Mouse (Mus musculus): Measurements from ENCODE around the gene Olfr1404. TPM values are rescaled to one million over a fixed set of nuclear protein-coding genes. Genes with fewer than 3 reads are reported as not detected.
"Not testable (repeated sequence)": the region's sequence is repeated elsewhere in the genome, so short reads cannot be mapped to it uniquely, and the experiment has no call there.

Gene Olfr1404
- not detected in 2 replicates for polyA plus RNA-seq (2012; ENCODE audit: insufficient read depth, insufficient read length, missing spikeins)

DNA sequence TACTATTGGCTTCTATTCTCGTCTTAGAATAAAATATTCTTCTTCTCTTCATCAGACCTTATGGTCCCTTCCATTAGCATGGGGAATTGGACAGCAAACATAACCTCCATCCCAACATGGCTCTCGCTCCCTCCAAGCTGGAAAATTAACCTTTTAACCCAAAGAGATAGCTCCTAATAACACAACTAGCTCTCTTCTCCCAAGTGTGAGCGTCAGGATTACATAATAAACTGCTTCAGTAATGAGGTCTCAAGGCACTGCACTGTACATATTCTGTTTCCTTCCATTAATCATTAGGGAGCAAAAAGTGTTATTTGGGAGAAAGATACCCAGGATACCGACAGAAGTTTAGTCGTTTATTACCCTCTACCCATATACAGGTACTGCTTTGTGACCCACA, at the start of gene Olfr1404:
TSS of gene Olfr1404 (plus strand) at position 301 of the 400 bp plus-strand sequence.
- H3K4me1 ChIP-seq (ENCODE audit: control insufficient read depth, insufficient read depth, low read length) = no peaks in the 10 kb centered on the region
- H3K4me3 ChIP-seq (ENCODE audit: insufficient read depth, low read length) = no peak within 1 kb of the TSS
- H3K27ac ChIP-seq (ENCODE audit: insufficient read depth, low read depth, low read length) = no peak within 1 kb of the TSS
- no peak for TF ChIP-seq POLR2A (IDR thresholded peaks at IDR 0.05; ENCODE audit: borderline replicate concordance, low read depth, low read length)
- TF ChIP-seq CTCF (IDR thresholded peaks at IDR 0.05; ENCODE audit: low read depth, low read length) = no peak

DNA sequence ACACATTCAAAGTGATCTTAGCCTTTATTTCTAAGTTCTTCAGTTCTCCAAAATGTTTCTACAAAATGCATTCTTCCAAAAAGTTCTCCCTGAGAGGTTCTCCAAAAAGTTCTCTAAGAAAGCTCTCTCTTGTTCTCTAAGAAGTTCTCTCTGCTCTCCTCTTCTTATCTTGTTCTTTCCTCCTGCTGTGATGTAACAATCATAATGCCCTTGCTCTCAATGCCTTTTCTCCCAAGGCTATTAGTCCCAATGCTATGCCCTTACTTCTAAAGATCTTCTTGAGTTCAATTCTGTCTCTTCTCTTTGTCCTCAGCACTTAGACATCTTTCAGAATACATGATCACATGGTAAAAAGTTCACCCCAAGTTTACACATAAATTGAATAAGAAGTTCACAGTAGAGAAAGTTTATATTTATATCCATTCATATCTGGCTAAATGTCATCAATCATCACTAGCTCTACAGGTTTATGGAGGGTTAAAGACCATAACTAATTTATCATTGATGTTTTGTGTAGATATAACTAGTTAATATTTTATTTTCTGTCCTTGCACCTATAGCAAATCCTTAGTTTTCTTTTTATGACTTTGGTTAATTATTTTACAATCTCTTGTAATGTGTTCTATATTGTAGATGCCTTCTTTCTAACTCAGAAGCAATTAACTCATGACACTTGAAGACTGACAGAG, 37.9 kb upstream of the Olfr1404 start:
- no peaks in the 10 kb centered on the region for H3K4me1 ChIP-seq (ENCODE audit: control insufficient read depth, insufficient read depth, low read length)
- H3K27ac ChIP-seq (ENCODE audit: insufficient read depth, low read depth, low read length) = no peak overlapping the region
- TF ChIP-seq POLR2A (IDR thresholded peaks at IDR 0.05; ENCODE audit: borderline replicate concordance, low read depth, low read length) = no peak
- no peak for TF ChIP-seq CTCF (IDR thresholded peaks at IDR 0.05; ENCODE audit: low read depth, low read length)
- no peak overlapping the region for H3K4me3 ChIP-seq (ENCODE audit: insufficient read depth, low read length)

DNA sequence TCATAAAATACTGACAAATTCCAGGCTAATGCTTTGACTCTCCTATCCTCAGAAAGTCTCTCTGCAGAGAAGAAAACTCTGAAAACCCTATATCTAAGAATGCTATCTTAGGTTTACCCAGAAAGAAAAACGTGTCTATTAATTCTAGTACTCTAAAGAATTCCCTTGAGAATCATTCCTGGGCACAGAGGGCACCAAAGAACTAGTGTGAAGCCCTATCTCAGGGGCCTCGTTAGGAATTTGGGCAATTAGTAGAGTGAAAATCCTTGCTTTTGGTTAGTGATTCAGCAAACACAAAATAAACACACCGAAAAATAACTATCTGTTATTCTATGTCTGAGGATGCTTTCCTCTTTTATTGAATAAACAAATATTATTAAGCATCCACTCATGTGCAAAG, 21.7 kb upstream of the Olfr1404 start, which contains the start of gene Olfr1406:
TSS of gene Olfr1406 (minus strand) at position 101 of the 400 bp plus-strand sequence.
- TF ChIP-seq POLR2A (IDR thresholded peaks at IDR 0.05; ENCODE audit: borderline replicate concordance, low read depth, low read length) (no peak), CTCF (IDR thresholded peaks at IDR 0.05; ENCODE audit: low read depth, low read length) (no peak)
- H3K4me1 ChIP-seq (ENCODE audit: control insufficient read depth, insufficient read depth, low read length) = no peaks in the 10 kb centered on the region
- H3K27ac ChIP-seq (ENCODE audit: insufficient read depth, low read depth, low read length) = no peak within 1 kb of the TSS
- H3K4me3 ChIP-seq (ENCODE audit: insufficient read depth, low read length) = no peak within 1 kb of the TSS

DNA sequence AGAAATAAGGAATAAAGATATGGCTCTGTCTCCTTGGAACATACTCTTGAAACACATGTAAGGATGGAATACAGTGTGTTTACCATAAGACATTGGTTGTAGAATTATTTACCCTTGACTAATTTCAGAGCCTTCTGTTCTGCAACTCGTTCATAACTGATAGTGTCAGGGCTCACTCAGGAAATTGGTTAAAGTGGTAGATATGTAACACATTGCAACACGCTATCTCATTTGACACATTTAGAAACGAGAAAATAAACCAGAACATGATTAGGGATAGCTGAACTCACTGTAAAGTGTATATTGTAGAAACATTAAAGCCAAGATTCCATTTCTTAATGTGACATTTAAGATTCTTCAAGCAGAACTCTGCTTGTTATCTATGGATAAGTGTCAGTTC, 20.1 kb upstream of the Olfr1404 start:
- Histone ChIP-seq H3K27ac (ENCODE audit: insufficient read depth, low read depth, low read length) (no peak overlapping the region), H3K4me3 (ENCODE audit: insufficient read depth, low read length) (no peak overlapping the region), H3K4me1 (ENCODE audit: control insufficient read depth, insufficient read depth, low read length) (no peaks in the 10 kb centered on the region)
- no peak for TF ChIP-seq POLR2A (IDR thresholded peaks at IDR 0.05; ENCODE audit: borderline replicate concordance, low read depth, low read length)
- TF ChIP-seq CTCF (IDR thresholded peaks at IDR 0.05; ENCODE audit: low read depth, low read length) = no peak

DNA sequence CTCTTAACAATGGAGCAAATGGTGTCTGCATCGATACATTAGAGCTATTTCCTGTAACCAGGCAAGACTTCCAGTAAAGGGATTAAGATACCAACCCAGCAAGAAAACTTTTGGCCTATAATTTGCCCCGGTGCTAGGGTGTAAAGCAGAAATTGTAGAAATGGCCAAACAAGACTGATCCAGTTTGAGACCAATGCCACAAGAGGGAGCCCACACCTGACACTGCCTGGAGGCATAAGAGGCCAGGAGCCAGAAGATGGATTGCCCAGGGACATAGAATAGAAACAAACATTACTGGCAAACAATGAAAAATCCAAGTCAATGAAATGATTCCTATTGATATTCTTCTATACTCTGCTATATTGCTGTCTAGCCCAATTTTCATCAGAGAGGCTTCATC, 15.8 kb upstream of the Olfr1404 start:
- no peaks in the 10 kb centered on the region for H3K4me1 ChIP-seq (ENCODE audit: control insufficient read depth, insufficient read depth, low read length)
- TF ChIP-seq CTCF (IDR thresholded peaks at IDR 0.05; ENCODE audit: low read depth, low read length) = no peak
- no peak overlapping the region for H3K27ac ChIP-seq (ENCODE audit: insufficient read depth, low read depth, low read length)
- H3K4me3 ChIP-seq (ENCODE audit: insufficient read depth, low read length) = no peak overlapping the region

DNA sequence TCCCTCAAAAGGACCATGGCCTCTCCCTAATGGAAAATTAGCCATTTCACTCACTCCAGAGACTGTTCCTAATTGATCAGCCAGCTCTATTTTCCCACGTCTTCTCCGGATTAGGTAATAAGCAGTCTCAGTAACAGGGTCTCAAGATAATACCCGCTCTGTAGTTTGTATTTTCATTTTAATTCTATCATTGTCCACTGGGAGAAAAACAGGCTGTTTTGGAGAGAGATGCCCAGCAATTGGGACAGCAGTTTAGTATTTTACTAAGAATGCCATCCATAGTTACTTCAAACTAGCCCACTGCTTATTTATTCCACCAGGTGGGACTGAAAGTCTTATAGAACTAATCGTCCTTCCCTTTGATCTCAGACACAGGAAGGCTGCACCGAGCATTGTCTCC, 14.7 kb upstream of the Olfr1404 start, which contains the start of gene Olfr218:
TSS of gene Olfr218 (plus strand) at position 301 of the 400 bp plus-strand sequence.
- Histone ChIP-seq H3K4me1 (ENCODE audit: control insufficient read depth, insufficient read depth, low read length) (no peaks in the 10 kb centered on the region), H3K27ac (ENCODE audit: insufficient read depth, low read depth, low read length) (no peak within 1 kb of the TSS), H3K4me3 (ENCODE audit: insufficient read depth, low read length) (no peak within 1 kb of the TSS)
- TF ChIP-seq CTCF (IDR thresholded peaks at IDR 0.05; ENCODE audit: low read depth, low read length) = no peak
- TF ChIP-seq POLR2A (IDR thresholded peaks at IDR 0.05; ENCODE audit: borderline replicate concordance, low read depth, low read length) = no peak

DNA sequence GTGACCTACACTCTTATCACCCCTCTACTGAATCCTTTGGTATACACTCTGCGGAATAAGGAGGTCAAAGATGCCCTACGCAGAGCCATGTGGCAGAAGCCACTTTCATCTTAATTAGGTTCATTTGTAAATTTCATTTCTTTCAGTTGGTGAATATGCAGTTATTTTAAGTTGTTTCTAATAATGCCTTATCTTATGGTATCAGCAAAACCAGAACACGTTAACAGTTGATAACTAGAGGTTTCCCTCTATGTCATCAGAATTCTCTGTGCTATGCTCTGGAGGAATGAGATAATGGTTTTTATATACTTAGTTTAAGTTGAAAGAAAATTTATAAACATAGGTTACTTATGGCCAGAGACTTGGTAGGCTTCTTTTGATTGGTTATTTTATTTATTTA, 4.3 kb downstream of the Olfr1404 start:
- Histone ChIP-seq H3K4me3 (ENCODE audit: insufficient read depth, low read length) (no peak overlapping the region), H3K27ac (ENCODE audit: insufficient read depth, low read depth, low read length) (no peak overlapping the region), H3K4me1 (ENCODE audit: control insufficient read depth, insufficient read depth, low read length) (no peaks in the 10 kb centered on the region)
- TF ChIP-seq CTCF (IDR thresholded peaks at IDR 0.05; ENCODE audit: low read depth, low read length) = no peak
- TF ChIP-seq POLR2A (IDR thresholded peaks at IDR 0.05; ENCODE audit: borderline replicate concordance, low read depth, low read length) = no peak

DNA sequence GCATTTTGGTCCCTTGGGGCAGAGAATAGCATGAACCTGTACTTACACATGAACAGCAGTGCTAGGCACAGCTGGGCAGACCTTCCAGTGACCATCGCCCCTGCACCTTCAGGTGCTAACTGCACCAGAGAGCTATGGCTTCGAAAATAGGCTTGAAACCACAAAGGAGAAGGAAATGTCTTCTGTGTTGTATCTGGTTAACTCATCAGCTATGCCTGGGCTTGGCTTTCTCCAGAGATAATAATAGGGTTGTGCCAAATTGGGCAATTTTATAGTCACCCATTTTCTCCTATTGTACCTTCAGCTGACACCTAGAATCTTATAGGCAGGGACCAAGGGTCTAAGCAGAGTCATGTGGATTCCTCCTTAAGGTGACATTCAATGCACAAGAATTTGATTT, 14.9 kb downstream of the Olfr1404 start, which contains the start of gene Fcer1a:
TSS of gene Fcer1a (minus strand) at position 134 of the 400 bp plus-strand sequence.
- H3K4me3 ChIP-seq (ENCODE audit: insufficient read depth, low read length) = no peak within 1 kb of the TSS
- H3K4me1 ChIP-seq (ENCODE audit: control insufficient read depth, insufficient read depth, low read length) = no peaks in the 10 kb centered on the region
- TF ChIP-seq POLR2A (IDR thresholded peaks at IDR 0.05; ENCODE audit: borderline replicate concordance, low read depth, low read length) (no peak), CTCF (IDR thresholded peaks at IDR 0.05; ENCODE audit: low read depth, low read length) (no peak)

DNA sequence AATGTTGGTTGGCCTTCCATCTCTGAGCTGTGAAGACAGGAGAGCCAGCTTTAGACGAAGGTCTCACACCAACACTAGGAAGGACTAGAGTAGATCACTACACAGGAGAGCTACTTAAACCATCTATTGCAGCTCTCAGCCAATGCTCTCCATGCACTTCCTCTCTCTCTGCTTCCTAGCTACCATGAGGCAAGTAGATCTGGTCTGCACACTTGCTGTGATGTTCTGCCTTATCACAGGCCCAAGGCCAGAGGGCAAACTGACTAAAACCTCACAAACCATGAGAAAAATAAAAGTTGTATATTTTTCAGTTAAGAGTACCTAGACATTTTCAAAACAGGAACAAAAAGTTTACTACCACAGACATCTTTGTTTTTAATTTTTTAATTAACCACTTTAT, 24.8 kb downstream of the Olfr1404 start:
- H3K4me3 ChIP-seq (ENCODE audit: insufficient read depth, low read length); H3K27ac ChIP-seq (ENCODE audit: insufficient read depth, low read depth, low read length); H3K4me1 ChIP-seq (ENCODE audit: control insufficient read depth, insufficient read depth, low read length): not testable (repeated sequence)

More for the DNA sequence above, 14.9 kb downstream of the Olfr1404 start, which contains the start of gene Fcer1a:
- H3K27ac ChIP-seq (ENCODE audit: insufficient read depth, low read depth, low read length) = no peak within 1 kb of the TSS

DNA sequence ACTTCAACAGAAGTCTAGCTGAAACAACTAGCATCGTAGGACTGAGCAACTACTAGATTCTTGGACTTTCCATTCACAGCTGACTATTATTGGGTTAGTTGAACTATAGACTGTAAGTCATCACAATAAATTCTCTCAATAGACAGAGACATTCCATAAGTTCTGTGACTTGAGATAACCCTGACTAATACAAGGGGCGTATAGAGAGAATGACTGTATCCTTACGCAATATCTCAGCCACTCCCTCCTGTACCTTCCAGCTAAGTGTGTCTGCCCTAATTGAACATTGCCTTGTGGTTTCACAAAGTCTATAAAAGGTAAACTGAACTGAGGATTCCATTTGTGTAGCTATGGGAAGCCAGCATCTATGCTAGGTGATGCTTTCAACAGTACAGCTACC, 37.7 kb downstream of the Olfr1404 start:
- no peak for TF ChIP-seq CTCF (IDR thresholded peaks at IDR 0.05; ENCODE audit: low read depth, low read length)
- no peak for TF ChIP-seq POLR2A (IDR thresholded peaks at IDR 0.05; ENCODE audit: borderline replicate concordance, low read depth, low read length)
- H3K4me3 ChIP-seq (ENCODE audit: insufficient read depth, low read length) = no peak overlapping the region
- no peaks in the 10 kb centered on the region for H3K4me1 ChIP-seq (ENCODE audit: control insufficient read depth, insufficient read depth, low read length)
- no peak overlapping the region for H3K27ac ChIP-seq (ENCODE audit: insufficient read depth, low read depth, low read length)

Measured in bone marrow macrophage, adult 2 months (primary cell).